Mouse (Mus musculus) G1E (cell line): ENCODE data around the gene Tec.

Experiments used
- CTCF ChIP-seq: IDR thresholded peaks from 2 replicates; pipeline ENCODE4 v1.5.1; 2012; ENCODE audit warnings: low read depth, low read length, inconsistent platforms, mixed read lengths
- GATA1 ChIP-seq: IDR thresholded peaks from 2 replicates; pipeline ENCODE4 v1.6.1; 2012; ENCODE audit warnings: borderline replicate concordance, low read length, inconsistent platforms, mixed read lengths
- GATA2 ChIP-seq: IDR thresholded peaks from 2 replicates; pipeline ENCODE4 v1.6.1; 2012; ENCODE audit warnings: low read depth, low read length, inconsistent platforms, borderline replicate concordance
- POLR2AphosphoS5 ChIP-seq: IDR thresholded peaks from 2 replicates; pipeline ENCODE4 v1.6.1; 2012; ENCODE audit warnings: low read depth, low read length, inconsistent platforms; ENCODE audit not compliant: insufficient replicate concordance
- TAL1 ChIP-seq: conservative IDR thresholded peaks from 2 replicates; pipeline ENCODE4 v1.6.1; 2012; ENCODE audit warnings: low read depth, low read length, inconsistent platforms, mixed read lengths

DNA sequence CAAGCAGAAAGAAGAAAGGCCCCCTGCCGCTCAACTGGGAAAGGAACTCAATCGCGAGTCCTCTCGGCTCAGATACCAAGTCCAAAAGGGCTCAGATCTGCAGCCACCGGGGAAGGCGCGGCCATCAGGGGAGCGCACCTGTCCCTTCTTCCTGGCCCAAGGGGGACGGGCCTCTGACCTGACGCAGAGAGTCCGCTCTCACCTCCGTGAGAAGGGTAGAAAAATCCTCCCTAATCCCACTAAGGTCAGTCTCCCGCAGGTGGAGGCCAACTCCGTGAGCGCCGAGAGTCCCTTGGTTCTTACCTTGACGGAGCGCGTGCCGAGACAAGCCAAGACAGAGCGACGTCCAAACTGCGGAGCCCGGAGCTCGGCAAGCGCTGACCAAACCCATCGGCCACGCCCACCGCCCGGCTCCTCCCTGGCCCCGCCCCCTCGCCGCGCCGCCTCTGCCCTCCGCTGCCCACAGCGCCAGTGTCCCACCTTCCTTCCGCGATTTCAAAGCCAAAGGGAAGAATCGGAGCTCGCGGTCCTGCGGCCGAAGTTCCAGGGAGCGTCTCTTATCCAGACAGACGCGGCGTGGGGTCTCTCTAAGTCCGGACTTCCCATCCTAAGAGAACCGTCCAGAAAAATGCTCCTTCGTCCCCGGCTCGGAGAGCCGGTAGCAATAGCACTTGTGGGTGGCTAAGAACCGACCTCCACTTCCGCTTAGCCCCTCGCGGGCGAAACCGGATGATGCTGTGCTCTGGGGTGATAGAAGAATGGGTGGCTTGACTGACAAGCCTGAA, at the start of gene Tec:
- TF ChIP-seq CTCF, result no peak
- no peak for TF ChIP-seq GATA1
- TF ChIP-seq TAL1, result no peak
- TF ChIP-seq GATA2, result no peak
- TF ChIP-seq POLR2AphosphoS5, result no peak
